Mouse (Mus musculus) cerebellum, postnatal 4 days (tissue): ENCODE measurements around the gene Hrh3.

ENCODE experiments used
- DNase-seq, 2 experiments: peaks; one replicate each; pipeline ENCODE4 v3.0.0; 2022; ENCODE audit warnings: low spot score in 2 of 2, mixed read lengths in 1 of 2

Hrh3 gene

DNA sequence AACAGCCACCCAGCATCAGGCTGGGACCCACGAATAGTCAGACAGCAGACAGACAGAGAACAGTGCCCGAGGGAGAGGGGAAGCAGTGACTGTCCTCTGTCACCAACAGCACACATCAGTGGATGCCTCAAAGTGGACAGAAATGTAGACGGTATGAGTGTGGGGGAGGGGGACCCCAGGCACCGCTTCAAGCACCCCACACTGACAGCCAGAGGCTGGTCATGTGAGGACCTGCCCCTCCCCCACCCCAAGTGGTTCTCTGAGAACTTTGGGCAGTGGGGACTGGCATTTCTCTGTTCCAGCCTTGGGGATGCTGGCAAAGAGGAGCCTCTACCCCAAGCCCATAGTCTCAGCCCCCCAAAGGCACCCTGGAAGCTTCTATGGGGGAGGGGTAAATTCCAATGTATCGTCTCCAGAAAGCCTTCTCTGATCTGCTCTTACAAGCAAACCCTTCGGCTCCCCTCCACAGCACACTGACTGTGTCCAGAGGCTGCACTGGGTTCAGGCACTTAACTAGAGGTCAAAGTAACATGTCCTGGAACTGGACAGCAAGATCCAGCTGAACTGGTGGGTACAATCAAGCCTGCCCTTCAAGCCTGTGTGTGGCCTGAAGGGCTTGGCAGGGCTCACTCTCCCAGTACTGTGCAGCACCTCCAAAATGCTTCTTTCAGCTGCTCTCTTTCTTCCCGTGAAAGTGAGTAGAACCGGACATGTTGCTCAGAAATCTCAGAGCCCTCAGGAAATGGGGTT is 1.3 kb upstream of the Hrh3 start:
- DNase-seq = no peak

DNA sequence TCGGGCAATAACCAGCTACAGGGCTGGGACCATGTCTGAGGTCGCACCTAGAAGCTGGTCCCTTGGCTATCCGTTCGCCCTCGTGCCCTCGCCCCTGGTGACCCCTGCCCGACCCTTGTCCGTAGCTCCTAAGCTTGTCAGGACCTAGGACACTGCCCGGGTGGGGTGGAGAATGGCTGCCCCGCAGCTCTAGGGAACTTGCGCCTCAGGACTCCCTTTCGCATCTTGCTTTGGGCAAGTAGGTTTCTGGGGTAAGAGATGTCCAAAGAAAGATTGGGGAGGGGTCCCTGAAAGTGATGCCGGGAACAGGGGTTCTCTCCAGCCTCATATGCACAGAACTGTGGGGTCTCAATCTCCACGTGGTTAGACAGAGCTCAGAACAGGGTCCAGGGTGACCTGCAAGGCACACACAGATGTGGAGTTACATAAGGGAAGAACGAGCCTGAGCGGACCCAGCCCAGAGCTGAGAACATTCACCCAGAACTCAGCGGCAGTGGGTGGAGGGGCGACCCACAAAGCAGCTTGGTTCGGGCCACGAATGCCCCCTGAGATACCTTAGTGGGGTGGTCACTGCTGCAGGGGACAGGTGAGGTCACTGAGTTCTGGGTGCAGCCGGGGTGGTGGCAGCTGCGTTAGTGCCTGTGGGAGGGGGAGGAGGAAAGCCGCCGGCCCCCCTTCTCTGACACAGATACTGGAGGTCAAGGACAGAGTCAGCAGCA is 530 bp upstream of the Hrh3 start:
- no peak for DNase-seq

DNA sequence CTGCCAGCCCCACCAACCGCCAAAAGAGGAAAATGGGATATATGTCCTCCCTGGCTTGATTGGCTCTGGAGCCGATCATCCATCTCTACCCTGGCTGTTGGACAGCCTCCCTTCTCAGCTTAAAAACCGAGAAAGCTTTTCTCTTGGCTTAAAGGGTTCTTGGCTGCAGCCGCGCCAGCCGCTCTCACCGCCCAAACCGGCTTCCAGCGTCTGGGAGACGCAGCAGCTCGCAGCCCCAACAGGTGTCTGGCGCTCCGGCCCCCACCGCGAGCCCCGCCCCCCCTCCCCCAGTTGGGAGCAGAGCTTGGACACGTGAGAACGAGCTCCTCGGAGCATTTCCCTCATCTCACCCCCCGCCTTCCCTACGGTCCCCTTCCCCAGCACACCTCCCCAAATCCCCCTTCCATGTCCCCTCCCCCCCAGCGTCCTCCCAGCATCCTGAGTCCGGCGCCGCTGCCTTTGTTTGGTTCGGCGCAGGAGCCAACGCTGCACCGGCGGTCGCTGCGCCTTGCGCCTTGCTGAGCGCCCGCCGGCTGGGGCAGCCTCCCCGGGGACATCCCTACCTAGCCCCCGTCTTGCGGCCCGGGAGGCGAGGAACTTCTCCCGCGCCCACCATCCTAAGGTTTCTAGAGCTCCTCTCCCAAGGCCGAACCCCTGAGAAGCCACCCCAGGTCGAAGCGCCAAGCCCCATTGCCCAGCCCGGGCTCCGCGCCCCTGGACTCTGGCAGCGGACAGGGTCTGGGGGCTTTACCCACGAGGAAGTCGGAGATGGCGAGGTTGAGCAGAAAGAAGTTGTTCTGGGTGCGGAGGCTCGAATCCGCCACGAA is 924 bp downstream of the Hrh3 start:
- no peak for DNase-seq

DNA sequence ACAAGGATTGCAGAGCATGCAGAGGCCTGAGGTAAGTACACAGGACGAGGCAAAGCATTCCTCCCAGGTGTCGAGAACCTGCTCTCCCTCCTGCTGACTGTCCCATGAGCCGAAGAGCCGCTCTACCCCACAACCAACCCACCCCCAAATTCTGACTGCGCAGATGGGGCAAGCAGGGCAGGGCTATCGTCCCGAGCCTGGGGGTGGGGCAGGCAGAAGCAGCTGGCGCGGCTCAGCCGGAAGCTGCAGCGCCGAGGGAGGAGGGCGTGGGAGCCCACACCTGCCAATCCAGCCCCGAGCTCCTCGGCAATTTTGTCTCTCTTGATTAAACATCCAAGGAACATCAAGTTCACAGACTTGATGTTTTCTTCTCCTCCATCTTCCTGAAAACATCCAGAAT is 4.8 kb downstream of the Hrh3 start:
- DNase-seq = no peak

DNA sequence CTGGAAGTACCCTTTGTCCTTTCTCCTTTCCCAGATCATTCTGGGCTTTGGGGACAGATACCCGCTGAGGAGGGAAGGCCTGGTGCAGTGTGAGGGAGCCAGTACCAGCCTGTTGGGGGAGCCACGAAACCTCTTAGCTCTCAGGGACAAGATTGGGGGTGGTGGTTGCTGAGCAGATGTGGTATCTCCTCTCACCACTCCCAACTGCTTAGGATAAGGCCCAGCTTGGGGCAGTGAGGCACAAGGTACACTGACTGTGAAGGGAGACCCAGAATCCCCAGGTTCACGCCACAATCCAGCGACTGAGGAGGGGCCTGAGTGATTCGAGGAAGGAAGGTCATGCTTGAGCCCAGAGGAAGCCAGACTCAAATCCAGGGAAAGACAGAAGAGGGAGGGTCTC is 6.1 kb downstream of the Hrh3 start:
- no peak for DNase-seq

DNA sequence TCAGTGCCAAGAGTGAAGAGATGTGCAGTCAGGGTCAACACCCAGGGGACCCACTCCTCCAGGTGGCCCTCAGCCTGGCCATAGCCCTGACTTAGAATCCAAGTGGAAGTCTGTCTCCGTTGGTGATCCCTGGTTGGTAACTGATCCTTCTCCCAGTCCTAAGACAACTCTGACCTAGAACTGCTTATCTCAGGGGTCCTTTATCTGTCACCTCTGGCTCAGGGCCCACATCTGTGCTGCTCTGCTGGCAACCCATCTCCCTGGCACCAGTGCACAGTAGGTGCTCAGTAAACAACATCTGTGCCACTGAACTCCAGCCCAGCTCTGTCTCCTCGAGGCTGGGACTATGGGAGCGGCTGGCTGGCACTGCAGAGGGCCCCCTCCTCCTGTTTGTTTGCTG is 6.7 kb downstream of the Hrh3 start:
- DNase-seq = no peak

DNA sequence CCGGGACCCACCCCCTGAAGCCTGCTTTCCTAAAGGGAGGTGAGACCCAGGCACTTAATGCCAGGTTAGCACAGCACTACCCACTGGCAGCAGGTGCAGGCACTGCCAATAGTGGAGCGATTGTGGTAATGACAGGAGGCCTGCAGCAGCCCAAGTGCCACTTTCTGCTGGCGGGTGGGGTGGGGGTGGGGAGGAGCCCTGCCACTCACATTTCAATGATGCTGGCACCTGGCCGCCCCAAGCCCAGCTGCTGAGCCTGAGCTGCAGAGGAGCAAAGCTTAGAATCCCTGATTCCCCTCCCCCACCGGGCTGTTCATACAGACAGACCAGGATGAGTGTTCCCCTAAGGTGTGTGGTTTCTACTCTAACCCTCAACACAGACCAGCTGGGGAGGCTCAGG is 8.6 kb downstream of the Hrh3 start:
- no peak for DNase-seq

DNA sequence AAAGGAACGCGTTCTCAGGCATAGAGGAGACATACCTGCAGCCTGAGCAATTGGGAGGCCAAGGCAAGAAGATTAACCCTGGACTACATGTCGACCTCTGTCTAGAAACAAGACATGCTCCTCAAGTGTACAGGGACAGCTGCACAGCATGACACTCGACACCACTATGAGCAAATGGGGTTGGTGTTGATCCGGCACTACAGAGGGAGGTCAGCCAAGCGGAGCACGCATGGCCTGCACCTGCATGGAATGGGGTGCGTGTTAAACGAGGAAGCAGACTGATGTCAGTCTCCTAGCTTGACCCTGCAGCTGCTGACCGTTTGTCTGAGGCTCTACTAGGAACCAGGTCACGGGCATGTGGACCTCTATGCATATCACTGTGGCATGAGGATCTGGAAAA is 14.0 kb downstream of the Hrh3 start:
- no peak for DNase-seq

DNA sequence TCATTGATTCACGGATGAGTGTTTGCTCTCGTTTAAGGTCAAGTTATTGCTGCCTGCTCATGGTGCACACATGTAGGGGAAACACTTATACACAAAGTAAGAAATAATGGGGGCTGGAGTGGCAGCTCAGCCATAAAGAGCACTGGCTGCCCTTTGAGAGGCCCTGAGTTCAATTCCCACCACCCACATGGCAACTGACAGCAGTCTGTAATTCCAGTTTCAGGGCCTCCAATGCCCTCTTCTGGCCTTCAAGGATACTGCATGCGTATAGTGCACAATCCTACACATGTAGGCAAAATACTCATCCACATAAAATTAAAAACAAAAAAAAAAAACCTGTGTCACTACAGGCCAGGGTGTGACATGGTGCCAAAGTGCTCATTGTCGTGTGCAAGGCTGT is 16.8 kb downstream of the Hrh3 start:
- no peak for DNase-seq

DNA sequence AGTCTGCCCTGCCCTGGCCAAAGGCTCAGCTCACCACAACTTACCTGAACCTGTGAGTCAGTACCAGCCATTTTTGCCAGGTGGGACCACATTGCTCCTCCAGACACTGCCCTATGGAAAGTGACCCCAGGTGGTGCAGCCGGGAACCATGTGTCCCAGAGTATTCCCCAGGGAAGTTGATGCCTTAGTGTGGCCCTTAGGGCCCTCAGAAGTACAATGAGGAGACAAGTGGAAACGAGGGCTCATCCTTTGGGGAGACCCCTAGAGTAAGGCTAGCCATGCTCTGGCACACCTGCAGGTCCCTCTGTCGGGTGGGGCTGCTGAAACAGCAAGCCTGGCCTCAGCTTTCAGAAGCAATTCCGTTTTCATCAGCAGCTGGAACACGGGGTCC is 17.7 kb downstream of the Hrh3 start:
- DNase-seq = no peak

DNA sequence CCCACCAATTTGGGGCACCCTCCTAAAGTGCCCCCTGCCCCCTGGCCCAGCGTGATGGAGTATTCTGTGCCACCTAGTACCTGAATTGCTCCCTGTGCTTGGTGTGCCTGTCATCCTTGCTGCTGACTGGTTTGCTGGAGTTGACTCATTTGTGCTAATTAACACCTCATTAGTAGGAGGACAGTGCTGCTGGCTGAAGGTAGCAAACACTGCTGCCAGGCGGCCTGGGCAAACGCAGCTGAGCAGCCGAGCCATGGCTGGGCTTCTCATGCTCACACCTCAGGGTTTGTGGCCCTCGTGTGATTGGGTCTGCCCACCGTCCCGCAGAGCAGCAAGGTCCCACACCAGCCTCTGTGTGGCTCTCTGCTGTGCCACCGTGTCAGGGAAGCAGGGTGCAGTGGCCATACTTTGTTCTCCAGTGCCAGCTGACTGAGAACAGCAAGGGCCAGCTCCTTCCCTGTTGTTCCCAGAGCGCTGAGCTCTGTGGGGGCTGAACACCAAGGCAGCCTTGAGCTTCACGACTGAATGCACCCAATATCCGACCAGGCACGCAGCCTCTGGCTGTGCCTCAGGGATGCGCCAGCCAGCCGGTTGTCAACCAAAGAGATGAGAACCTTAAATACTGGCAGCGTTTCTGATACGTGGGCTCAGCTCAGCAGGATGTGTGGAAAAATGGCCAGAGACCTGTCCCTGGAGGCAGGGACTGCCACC is 18.2 kb downstream of the Hrh3 start:
- DNase-seq = no peak

DNA sequence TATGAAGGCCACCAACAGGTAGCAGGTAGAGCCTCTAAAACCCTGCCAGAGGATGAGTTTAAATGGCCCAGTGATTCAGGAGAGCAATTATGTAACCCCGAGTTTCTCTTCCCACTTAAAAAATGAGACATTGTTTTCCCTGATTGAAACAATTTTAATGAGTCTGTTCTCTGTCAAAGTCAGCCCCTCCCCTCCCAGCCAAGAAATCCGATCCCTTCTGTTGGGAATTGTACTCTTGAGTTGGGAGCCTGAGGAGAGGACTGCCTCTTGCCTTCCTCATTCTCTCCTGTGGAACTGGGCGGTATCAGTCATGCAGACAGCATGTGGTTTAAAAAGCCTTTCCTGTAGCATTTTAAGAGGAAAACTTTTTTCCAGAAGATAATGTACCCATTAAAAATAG is 19.7 kb downstream of the Hrh3 start:
- no peak for DNase-seq

DNA sequence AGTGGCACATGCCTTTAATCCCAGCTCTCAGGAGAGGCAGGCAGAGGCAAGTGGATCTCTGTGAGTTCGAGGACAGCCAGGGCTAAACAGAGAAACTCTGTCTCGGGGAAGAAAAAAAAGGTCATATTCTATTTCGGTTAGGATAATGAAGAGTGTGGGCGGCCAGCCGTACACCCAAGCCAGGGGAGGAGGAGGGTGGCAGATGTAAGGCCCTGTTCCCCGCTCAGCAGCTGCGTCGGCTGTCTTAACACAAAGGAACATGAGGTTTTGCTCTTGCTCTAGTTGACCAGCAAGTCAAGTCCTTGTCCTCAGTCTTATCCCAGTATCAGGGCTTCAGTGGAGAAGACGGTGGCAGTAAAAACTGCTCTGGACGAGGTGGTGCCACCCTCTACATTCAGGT is 21.2 kb downstream of the Hrh3 start:
- no peak for DNase-seq

DNA sequence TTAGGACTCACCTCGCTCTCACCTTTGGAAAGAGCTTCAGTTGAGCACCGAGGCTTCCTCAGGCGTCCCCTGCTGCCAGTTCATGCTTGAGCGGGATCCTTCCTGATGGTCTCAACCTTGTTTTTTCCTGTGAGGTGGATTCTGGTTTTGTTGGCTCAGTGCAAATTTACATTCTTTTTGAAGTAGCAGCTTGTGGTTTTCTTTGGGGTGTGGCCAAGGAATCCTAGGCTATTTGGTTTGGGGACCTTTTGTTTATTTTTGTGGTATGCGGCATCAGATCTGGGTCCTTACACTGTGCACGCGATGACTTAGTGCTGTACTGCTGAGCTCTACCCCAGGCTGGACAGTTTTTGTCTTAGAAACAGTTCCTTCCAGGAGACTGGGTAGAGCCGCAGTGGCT is 23.6 kb downstream of the Hrh3 start:
- no peak for DNase-seq

DNA sequence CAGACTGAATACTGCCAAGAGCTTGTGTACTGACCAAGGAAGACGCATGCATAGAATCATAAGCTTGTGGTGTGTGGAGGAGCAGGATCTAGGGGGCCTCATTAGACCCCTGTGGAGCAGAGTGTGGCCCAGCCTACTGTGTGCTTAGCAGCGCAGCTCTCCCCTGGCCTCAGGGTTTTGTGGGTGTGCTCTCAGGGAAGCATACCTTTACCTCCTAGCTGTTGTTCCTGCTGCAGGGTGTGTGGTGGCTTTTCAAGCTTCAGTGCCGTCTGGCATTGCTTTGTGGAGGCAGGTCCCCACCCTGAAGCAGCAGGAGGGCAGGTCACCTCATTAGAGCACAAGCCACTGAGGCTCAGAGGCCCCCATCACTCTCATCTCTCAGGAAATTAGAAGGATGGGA is 26.7 kb downstream of the Hrh3 start:
- DNase-seq = no peak

DNA sequence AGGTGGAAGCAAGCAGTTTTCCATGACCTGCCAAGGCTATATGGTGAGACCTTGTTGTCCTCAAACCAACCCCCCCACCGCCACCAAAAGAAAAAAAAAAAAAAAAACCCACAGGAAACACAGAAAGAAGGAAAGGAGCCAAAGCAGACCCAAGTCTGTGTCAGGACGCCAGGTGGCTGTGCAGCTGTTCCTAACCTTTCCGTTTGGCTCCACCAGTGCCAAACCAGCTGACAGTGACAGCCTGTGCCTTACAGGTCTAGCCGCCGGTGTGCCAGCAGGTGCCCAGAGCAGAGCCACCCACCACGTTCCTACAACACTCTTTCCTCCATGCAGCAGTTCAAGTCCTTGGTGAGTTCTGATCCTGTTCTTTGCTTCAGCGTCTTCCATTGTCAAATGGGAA is 31.4 kb downstream of the Hrh3 start:
- DNase-seq = no peak

DNA sequence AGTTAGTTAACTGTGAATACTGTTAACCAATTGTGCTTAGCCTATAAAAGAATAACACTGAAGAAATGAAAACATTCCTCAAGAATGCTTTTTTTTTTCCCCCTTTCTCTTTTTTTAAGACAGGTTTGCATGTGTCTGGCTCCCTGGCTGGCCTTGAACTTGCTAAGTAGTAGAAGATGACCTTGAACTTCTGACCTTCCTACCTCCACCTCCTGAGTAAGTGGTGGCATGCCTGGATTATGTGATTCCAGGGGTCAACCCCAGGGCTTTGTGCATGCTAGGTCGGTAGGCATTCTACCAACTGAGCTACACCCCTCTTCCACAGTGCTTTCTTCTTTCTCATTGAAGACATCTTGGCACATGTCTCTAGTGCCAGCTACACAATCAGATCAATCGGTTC is 32.6 kb downstream of the Hrh3 start:
- no peak for DNase-seq

DNA sequence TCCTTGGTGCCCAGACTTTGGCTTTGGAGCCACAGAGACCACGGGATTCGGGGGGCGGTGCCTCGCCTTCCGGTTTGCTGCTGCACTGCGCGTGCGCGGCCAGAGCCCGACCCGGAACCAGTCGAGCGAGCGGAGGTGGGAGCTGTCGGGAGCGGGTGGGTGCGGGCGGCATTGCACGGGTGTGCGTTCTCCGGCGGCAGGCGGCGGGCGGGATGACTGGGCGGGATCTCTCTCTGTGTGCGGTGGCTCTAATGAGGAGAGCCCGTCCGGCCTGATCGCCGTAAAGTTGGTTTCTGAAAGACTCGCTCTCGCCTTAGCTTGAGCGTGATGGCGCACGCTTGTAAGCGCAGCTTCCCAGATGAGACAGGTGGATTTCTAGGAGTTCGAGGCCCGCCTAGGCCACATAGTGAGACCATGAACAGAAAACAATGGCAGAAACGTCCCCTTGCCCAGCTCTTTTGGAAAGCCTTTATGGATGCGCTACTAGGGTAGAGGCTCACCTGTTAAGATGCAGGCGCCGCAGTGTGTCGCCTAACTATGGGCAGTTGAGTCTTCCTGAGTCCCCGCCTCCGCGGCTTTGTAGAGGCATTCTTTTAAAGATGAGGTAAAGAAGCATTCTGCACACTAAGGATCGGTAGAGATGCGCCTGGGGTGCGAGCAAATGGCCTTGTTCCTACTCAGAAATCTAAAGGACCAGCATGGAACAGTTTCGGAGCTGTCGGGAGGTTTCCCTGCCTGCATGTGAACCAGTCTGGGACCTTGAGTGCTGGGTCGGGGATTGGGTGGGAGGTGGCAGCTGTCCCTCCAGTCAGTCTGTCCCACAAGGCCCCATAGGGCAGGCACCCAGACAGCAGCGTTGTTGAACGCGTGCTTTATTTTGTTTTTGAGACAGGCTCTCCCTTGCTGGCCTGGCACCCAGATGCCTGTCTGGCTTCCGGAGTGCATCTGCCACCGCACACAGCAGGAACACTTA is 33.5 kb downstream of the Hrh3 start, which contains the start of gene Mtg2:
Gene Mtg2 (plus strand): TSS at position 108 of the 973 bp plus-strand sequence.
- peak; percentile 93 to 96 for DNase-seq

DNA sequence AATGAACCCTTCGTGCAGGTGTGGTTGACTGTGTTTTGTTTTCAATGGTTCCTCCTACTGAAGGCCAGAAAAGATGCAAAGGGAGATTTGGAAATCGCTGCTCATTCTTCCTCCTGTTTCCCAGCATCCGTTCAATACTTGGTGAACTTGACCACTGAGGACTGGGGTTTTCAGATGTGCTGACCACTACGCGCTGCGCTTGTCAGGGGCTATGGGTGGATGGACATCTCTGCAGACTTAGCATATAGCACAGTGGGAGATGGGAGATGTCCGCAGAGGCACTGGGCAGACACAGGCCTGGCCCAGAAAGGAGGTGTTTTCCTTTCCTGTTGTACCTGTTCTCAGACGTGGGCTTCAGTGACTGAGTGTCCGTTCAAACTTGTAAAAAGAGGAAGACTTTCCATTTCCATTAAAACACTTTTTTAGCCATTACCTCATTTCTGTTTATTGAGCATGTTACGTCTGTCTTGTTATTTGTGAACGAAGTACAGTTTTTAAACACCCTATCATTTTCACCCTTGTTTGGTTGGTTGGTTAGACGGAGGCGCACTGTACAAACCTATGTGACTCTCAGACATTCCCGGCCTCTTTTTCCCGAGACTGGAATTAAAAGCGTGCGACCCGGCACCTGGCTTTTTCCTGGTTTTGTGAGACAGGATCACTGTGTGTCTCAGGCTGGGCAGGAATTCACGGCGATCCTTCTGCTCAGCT is 34.4 kb downstream of the Hrh3 start:
- DNase-seq = no peak
